In the genomic region with DNA sequence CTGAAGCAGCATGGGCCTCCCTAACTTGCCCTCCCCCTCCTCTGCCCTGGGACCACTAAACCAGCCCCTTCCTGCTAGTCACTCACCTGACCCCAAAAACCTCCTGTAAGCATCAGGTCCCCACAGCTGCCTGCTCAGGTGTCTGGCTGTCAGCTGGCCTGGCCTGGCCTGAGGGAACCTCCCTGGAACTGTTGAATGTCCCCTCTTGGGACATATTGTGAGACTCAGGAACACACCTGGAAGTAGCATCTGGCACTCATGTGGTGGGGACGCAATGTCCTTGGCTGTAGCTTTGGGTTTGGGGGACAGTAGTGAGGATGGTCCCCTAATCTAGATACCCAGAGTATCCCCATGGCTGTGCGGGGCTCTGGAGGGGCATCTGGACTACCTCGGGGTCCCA, we compare ENCODE assay signal across 15 mouse cellular contexts. TPM values are rescaled to one million over a fixed set of nuclear protein-coding genes. Genes with fewer than 3 reads are reported as not detected.
DNase-seq lines count a peak whose midpoint lies in the region; ATAC-seq and TF ChIP-seq lines count a peak whose summit lies in the region.
"Had no signal": no experiment of that assay in that cellular context is flagged by ENCODE, and none has a peak within 500 bp of the region (broad histone marks: within the 10 kb centered on the region; RNA-seq: fewer than 3 reads in every experiment).

No protein-coding gene starts in this region.

- H3K27me3 ChIP-seq in liver, embryonic 15.5 days = no peaks in the 10 kb centered on the region
- H3K27me3 ChIP-seq: hindbrain, embryonic 13.5 days; midbrain, embryonic 15.5 days had no signal

- peak overlapping the region; percentile 82 for H3K27ac ChIP-seq in layer of hippocampus, adult 2 months
- peak overlapping the region; percentile 98 for H3K27ac ChIP-seq in bone marrow macrophage, adult 2 months (ENCODE audit: insufficient read depth, low read depth, low read length)
- H3K27ac ChIP-seq in liver, embryonic 15.5 days (replicated peaks) = 0 out of 2 replicates have a peak overlapping the region, but pooled peaks have one; percentile 8
- H3K27ac ChIP-seq: hindbrain, embryonic 13.5 days; midbrain, embryonic 15.5 days had no signal

- WGBS in liver, embryonic 15.5 days (ENCODE audit: insufficient replicate concordance) = 95% methylated on average over 3 of the region's 3 CpGs

- peaks cover 33% of the 10 kb centered on the region for H3K4me1 ChIP-seq in bone marrow macrophage, adult 2 months (ENCODE audit: control insufficient read depth, insufficient read depth, low read length)
- H3K4me1 ChIP-seq in liver, embryonic 15.5 days (replicated peaks) = peaks cover 75% of the 10 kb centered on the region

- H3K9ac ChIP-seq in liver, embryonic 15.5 days = no peak overlapping the region
- H3K9ac ChIP-seq: hindbrain, embryonic 13.5 days; midbrain, embryonic 15.5 days had no signal

- TF ChIP-seq CTCF in layer of hippocampus, adult 2 months (conservative IDR thresholded peaks at IDR 0.05) = no peak
- no peak for TF ChIP-seq CTCF in bone marrow macrophage, adult 2 months (IDR thresholded peaks at IDR 0.05; ENCODE audit: low read depth, low read length)

- H3K9me3 ChIP-seq in liver, embryonic 15.5 days (replicated peaks) = no peaks in the 10 kb centered on the region
- H3K9me3 ChIP-seq: hindbrain, embryonic 13.5 days; midbrain, embryonic 15.5 days had no signal

- no peak overlapping the region for H3K4me2 ChIP-seq in liver, embryonic 15.5 days
- H3K4me2 ChIP-seq: hindbrain, embryonic 13.5 days; midbrain, embryonic 15.5 days had no signal

- no peak overlapping the region for H3K4me3 ChIP-seq in layer of hippocampus, adult 2 months
- 0 out of 2 replicates have a peak overlapping the region, but pooled peaks have one; percentile 27 for H3K4me3 ChIP-seq in bone marrow macrophage, adult 2 months (ENCODE audit: insufficient read depth, low read length)
- no peak overlapping the region for H3K4me3 ChIP-seq in liver, embryonic 15.5 days (replicated peaks)
- H3K4me3 ChIP-seq: hindbrain, embryonic 13.5 days; midbrain, embryonic 15.5 days had no signal

- DNase-seq in heart, adult 18-20 months = peak; percentile 33 to 48
- DNase-seq in heart, postnatal 14 days = no peak
- no peak for DNase-seq in layer of hippocampus, adult 2 months (ENCODE audit: low spot score in 2 of 2)
- DNase-seq in layer of hippocampus, adult 8-10 months (ENCODE audit: low spot score in 2 of 2) = no peak
- DNase-seq in spleen, postnatal 4 days (ENCODE audit: low spot score in 2 of 2) = no peak
- DNase-seq: lung, adult 2 months; right cerebral cortex, postnatal 4 days; thymus, adult 18-20 months had no signal

- no peak for TF ChIP-seq POLR2A in bone marrow macrophage, adult 2 months (IDR thresholded peaks at IDR 0.05; ENCODE audit: borderline replicate concordance, low read depth, low read length)

- intact Hi-C loops in heart, postnatal 14 days (cut with DNase I) = no loop called here

- ATAC-seq in liver, embryonic 15.5 days (ENCODE audit: insufficient read depth) = no peak
- ATAC-seq: midbrain, embryonic 15.5 days had no signal

- H3K36me3 ChIP-seq in liver, embryonic 15.5 days (replicated peaks) = peaks cover 37% of the 10 kb centered on the region
- H3K36me3 ChIP-seq: midbrain, embryonic 15.5 days had no signal

RNA-seq across cellular contexts. Expression of gene Arrdc2, which starts 5.4 kb away (rescaled TPM):
- 10 to 100 TPM; 14.8 to 29.0 TPM for total RNA-seq in heart, adult 18-20 months (2021)
- 10 to 100 TPM; 22.4 to 23.9 TPM for total RNA-seq in heart, postnatal 14 days (2021)
- total RNA-seq in layer of hippocampus, adult 2 months (2021) = 10 to 100 TPM; 13.8 to 20.9 TPM
- total RNA-seq in layer of hippocampus, adult 8-10 months (2022) = 10 to 100 TPM; 14.8 to 25.8 (median 21.3) TPM
- polyA plus RNA-seq in bone marrow macrophage, adult 2 months (2012; ENCODE audit: insufficient read depth, insufficient read length, missing spikeins) = 27.8 and 29.7 TPM in 2 replicates
- 12.6 and 15.2 TPM in 2 replicates for polyA plus RNA-seq in liver, embryonic 15.5 days (2015; fragmentation: Nextera tagmentation; extraction: Ambion mirVana)

RNA-seq across cellular contexts. Expression of gene Il12rb1, which starts 25.8 kb away (rescaled TPM):
- total RNA-seq in heart, adult 18-20 months (2021) = under 1 TPM; 0.15 to 0.31 TPM
- under 1 TPM; 0.12 to 0.59 TPM for total RNA-seq in heart, postnatal 14 days (2021)
- 1 to 10 TPM in 1 of 2 experiments, under 1 TPM in 1; 0.61 to 1.1 TPM for total RNA-seq in layer of hippocampus, adult 2 months (2021)
- 1 to 10 TPM in 1 of 4 experiments, under 1 TPM in 3; 0.83 to 1.1 (median 0.85) TPM for total RNA-seq in layer of hippocampus, adult 8-10 months (2022)
- polyA plus RNA-seq in bone marrow macrophage, adult 2 months (2012; ENCODE audit: insufficient read depth, insufficient read length, missing spikeins) = 0.20 TPM in 1 of 2 replicates, not detected in the other
- polyA plus RNA-seq in liver, embryonic 15.5 days (2015; fragmentation: Nextera tagmentation; extraction: Ambion mirVana) = 0.22 TPM in 2 replicates
- total RNA-seq: adrenal gland, postnatal 36 days had no signal
- polyA plus RNA-seq: limb, embryonic 11.5 days had no signal

RNA-seq across cellular contexts. Expression of gene Kcnn1, which starts 29.0 kb away (rescaled TPM):
- 10 to 100 TPM; 13.7 to 14.4 TPM for total RNA-seq in heart, adult 18-20 months (2021)
- 1 to 10 TPM; 3.8 to 4.0 TPM for total RNA-seq in heart, postnatal 14 days (2021)
- 10 to 100 TPM; 17.4 to 18.3 TPM for total RNA-seq in layer of hippocampus, adult 2 months (2021)
- total RNA-seq in layer of hippocampus, adult 8-10 months (2022) = 10 to 100 TPM; 16.5 to 20.0 (median 16.6) TPM
- polyA plus RNA-seq in bone marrow macrophage, adult 2 months (2012; ENCODE audit: insufficient read depth, insufficient read length, missing spikeins) = 0.99 and 1.8 TPM in 2 replicates
- 0.25 and 0.38 TPM in 2 replicates for polyA plus RNA-seq in liver, embryonic 15.5 days (2015; fragmentation: Nextera tagmentation; extraction: Ambion mirVana)
- total RNA-seq: neutrophil, adult 5-6 weeks had no signal

RNA-seq across cellular contexts. Expression of gene Mast3, which starts 29.2 kb away (rescaled TPM):
- 1 to 10 TPM; 6.8 to 9.8 TPM for total RNA-seq in heart, adult 18-20 months (2021)
- 10 to 100 TPM in 1 of 2 experiments, 1 to 10 TPM in 1; 9.4 to 11.1 TPM for total RNA-seq in heart, postnatal 14 days (2021)
- 100 to 1,000 TPM; 468 to 473 TPM for total RNA-seq in layer of hippocampus, adult 2 months (2021)
- total RNA-seq in layer of hippocampus, adult 8-10 months (2022) = 100 to 1,000 TPM; 340 to 427 (median 396) TPM
- polyA plus RNA-seq in bone marrow macrophage, adult 2 months (2012; ENCODE audit: insufficient read depth, insufficient read length, missing spikeins) = 57.7 and 59.6 TPM in 2 replicates
- 6.7 and 8.2 TPM in 2 replicates for polyA plus RNA-seq in liver, embryonic 15.5 days (2015; fragmentation: Nextera tagmentation; extraction: Ambion mirVana)

RNA-seq across cellular contexts. Expression of gene Ccdc124, which starts 39.7 kb away (rescaled TPM):
- 10 to 100 TPM; 42.4 to 46.2 TPM for total RNA-seq in heart, adult 18-20 months (2021)
- 10 to 100 TPM; 38.8 to 40.1 TPM for total RNA-seq in heart, postnatal 14 days (2021)
- 10 to 100 TPM; 82.2 to 88.9 TPM for total RNA-seq in layer of hippocampus, adult 2 months (2021)
- 10 to 100 TPM; 69.8 to 87.9 (median 78.7) TPM for total RNA-seq in layer of hippocampus, adult 8-10 months (2022)
- 35.6 and 39.9 TPM in 2 replicates for polyA plus RNA-seq in bone marrow macrophage, adult 2 months (2012; ENCODE audit: insufficient read depth, insufficient read length, missing spikeins)
- 48.1 and 51.2 TPM in 2 replicates for polyA plus RNA-seq in liver, embryonic 15.5 days (2015; fragmentation: Nextera tagmentation; extraction: Ambion mirVana)

Comparison
In these comparisons a context has a peak if more than half of its experiments do, and no peak if none do; other contexts are left out.
1. DNase-seq: peak in heart, adult 18-20 months (2 of 2); none in heart, postnatal 14 days (0 of 2), layer of hippocampus, adult 2 months (0 of 2), layer of hippocampus, adult 8-10 months (0 of 2) and spleen, postnatal 4 days (0 of 2).
2. H3K27ac ChIP-seq: peak in every context shown above with its lines; median percentile 98 in bone marrow macrophage, adult 2 months; 82 in layer of hippocampus, adult 2 months; 8 in liver, embryonic 15.5 days.